Mouse (Mus musculus) lung, postnatal 25 days (tissue): ENCODE data around the gene Cox8a.

ENCODE experiments used
- DNase-seq: peaks from one replicate; pipeline ENCODE4 v3.0.0; 2022; ENCODE audit warnings: low spot score

Gene Cox8a

DNA sequence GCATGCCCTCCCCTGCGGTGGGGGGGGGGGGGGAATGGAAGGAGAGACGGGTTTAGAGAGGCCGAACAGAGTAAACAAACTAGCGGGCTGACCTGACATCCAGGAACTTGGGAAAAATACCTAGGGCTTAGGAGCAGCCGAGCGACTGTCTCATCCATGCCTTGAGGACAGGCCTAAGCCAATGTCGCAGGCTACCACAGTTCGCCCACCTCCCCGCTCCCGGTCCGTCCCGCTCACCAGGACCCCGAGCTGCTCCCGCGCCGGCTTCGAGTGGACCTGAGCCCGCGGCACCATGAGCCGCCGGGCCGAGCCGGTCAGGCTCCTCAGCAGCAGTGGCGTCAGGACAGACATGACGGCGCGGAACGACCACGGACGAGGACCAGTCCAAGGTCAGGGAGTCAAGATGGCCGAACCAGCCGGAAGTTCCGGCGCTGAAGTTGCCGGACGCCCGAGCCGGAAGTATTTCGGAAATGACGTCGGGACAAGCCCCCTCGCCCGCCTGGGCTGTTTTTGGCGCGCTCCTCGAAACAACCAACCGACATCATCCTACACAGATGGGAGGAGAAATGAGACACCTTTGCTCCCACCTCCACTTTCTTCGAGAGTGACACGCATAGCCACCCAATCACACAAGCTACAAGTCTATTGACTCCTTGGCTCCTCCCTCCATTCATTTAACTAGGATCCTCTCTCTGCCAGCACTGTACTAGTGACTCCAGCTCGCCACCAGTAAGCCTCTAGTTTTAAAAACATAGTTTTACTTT, at the start of gene Cox8a:
Gene Cox8a, minus strand, starts transcription at position 455 of the 764 bp plus-strand sequence.
- DNase-seq: peak; percentile 99

DNA sequence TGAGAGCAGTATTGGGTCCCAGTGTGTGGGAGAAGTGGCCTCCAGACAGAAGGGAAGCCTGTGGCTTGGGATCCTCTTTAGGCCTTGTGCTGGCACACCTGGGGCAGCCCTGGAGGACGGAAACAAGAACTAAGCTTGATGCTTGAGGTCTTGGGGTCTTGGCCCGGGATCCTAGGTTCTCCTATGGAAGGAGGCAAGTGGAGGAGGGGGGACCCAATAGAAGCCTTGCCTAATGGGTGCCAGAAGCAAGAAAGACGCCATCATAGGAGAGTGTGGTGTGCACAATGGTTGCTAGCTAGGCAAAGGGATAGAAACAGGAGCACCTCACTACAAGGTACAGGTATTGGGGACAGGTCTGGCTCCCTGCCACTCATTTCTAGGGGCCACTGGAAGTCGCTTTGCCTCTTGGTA, 49.0 kb upstream of the Cox8a start:
- DNase-seq: no peak

DNA sequence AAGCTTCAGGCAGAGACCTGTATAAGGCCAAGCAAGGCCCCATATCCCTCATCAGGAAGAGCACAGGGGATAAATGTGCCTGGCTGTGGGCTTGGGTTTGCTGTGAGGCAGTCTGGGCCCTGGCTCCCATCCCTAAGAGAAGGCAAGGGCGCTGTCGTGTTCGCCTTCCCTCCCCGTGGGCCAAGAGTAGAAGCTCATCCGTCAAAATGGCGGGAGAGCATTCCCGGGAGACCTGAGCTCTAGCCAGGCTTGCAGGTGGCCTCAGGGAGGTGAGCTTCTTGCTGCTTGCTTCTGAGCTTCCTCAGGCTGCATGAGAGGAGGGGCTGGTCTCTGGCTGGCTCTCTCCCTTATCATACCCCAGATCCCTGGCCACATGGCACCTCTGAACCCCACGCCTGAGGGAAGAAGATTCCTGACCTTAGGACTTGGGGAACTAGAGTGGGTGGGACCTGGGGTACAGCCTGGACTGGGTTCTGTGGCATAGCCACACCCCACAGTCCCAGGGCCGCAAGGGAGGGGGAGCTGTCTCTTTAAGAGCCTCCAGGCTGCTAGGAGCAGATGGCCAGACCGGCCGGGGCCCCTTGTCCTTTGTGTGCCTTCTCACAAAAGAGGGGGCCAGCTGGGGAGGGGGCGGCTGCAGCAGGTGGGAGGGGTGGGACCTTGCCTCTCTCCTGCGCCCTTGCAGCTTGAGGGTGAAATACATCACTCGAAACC, 48.2 kb upstream of the Cox8a start:
- no peak for DNase-seq

DNA sequence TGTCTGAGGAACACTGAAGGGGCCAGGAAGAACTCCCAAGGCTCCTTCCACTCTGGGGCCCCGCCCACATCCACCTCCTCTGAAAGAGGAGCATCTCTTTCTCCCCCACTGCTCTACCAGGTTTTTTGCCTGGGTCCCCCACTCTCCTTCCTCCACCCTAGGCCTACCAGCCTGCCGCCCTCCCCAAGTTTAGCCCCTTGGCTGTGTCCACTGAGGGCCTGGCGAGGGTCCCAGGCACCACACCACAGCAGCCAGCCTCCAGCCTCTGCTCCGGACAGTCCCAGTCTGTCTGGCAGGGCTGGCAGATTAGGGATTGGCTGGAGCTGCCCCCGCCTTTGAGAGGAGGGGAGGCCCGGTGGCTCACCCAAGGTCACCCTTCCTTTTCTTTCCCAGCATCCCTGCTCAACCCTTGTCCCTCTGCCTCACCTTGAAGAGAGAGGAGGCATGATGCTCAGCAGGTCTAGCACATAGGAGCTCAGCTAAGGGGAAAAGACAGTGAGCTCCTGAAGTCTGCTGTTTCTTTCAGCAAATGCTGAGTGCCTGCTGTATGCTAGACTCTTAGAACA, 47.4 kb upstream of the Cox8a start:
- DNase-seq: no peak

DNA sequence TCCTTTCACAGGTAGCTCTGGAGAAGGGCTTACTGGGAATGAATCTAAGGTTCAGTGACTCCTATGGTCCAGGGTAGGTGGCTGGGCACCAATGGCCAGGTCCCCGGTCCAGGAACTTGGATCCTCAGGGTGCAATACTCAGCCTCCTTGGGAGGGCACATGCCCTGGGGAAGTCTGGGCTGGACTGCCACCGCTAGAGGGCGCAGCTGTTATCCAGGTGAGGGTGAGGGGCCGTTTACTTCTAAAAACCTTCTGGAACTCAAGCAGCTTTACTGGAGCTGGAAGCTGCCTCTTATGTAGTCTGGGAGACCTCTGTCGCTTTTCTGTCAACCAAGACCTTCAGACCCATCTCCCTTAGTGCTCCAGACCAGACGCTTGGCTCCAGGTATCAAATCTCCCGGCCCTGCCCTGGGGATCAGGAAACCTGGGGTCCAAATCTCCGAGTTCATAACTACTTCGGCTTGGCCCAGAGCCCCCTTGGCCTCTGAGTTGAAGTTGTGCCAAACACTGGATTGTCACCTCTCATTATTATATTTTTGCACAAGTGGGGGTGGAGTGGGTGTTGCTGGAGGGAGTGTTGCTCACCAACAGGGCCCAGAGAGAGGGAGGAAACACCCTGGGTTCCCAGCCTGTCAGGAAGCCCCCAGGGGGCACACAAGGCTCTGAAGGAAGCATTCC, 46.8 kb upstream of the Cox8a start:
- DNase-seq: peak; percentile 80

DNA sequence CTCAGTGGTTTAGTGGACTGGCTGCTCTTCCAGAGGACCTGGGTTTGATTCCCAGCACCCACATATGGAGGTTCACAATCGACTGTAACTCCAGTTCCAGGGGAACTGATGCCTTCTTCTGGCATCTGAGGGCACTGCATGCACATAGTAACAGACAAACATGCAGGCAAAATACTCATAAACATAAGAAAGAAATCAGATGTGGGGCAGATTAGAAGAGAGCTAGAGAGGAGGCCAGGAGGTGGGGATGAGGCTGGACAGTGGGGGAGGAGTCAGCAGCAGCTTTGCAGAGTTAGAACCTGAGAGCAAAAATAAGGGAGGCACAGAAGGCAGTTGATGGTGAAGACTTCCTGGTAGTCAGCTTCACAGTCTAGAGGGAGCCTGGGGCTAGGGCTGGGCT, 45.2 kb upstream of the Cox8a start:
- DNase-seq: no peak

DNA sequence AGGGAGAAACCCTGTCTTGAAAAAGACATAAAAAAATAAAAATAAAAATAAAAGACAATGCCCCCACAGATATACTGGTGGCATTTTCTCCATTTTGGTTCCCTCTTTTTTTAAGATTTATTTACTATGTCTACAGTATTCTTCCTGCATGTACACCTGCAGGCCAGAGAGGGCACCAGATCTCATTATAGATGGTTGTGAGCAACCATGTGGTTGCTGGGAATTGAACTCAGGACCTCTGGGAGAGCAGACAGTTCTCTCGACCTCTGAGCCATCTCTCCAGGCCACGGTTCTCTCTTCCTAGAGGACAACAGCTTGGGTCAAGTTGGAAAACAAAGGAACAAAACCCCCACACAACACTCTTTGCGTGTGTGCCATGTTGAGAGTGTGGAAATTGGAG, 44.5 kb upstream of the Cox8a start:
- DNase-seq: no peak

DNA sequence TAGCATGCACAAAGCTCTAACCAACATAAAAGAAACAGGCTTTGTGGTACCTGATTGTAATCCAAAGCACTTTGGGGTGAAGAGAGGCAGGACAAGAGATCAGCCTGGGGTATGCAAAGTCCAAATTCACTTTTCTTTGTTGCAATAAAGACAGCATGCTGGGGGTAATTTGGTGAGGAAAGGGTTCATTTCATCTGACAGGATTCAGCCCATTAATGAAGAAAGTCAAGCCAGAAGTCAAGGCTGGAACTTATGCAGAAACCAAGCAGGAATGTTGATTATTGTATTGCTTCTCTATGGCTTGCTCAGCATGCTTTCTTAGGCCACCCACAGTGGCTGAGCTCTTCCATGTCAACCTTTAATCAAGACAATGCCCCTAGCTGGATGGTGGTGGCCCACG, 44.1 kb upstream of the Cox8a start:
- DNase-seq: no peak

DNA sequence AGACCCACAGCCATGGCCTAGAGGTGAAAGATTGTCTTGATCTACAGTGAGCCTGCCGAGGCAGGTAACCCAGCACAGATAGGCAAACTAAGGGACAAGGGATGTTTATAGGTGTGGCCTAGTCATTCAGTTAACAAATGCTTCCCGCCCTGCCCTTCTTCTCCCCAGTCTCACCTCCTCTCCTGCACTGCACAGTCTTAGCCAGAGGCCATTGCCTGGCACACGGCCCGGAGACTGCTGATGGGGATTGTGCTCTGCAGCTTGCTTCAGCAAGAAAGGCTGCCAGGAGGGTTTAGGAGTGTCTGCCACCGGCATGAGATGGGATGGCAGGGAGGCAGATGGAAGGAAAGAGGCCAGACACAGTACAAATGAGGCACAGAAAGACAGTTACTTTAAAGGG, 40.5 kb upstream of the Cox8a start:
- no peak for DNase-seq

DNA sequence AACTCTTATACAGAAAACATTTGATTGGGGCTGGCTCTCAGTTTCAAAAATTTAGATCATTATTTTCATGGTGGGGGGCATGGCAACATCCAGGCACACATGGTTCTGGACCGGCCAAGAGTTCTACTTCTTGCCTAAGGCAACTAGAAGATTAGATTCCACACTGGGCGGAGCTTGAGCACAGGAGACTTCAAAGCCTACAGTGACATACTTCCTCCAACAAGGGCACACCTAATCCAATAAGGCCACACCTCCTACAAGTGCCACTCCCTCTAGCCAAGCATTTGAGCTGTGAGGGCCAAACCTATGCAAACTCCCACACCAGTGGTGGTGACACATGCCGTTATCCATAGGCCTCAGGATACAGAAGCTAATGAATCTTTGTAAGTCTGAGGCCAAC, 28.6 kb upstream of the Cox8a start:
- no peak for DNase-seq

DNA sequence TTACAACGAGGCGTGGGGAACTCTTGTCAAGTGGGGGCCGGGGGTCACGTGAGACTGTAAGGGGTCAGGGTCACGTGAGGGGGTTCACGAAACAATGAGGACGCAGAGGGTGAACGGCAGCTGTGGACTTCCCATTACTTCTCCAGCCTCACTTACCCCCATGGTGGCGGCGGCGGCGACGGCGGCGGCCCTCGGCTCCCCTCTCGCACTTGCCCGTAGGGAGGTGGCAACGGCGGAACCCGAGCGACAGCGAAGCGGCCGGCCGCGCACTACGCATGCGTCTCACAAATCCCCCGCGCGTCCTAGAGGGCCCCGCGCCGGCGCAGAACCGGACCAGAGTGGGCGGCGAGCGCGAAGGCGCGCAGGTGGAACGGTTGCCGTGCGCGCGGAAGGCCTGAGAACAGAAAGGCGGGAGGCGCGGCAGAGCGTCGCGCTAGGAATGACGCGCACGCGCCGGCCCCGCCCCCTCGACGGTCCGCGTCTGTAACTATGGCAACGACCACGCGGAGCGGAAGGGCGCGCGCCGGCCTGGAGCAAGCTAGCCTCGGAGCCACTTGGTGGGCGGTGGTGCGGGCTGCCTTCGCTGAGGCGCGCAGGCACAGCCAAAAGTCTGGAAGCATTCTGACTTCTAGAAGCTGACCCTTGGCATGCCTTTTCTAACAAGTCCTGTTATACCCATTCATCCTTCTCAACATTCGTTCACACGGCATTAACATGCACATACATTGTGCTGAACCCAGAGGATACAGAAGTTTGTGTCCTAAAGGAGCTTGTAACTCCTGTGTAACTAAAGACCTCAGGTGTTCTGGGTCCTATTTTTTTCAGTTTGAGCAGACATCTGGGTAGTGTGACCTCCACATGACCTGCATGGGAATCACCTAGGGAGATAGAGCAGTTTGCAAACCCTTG, 23.6 kb upstream of the Cox8a start, which contains the start of gene Naa40:
Gene Naa40, minus strand, starts transcription at position 402 of the 909 bp plus-strand sequence.
- DNase-seq: peak; percentile 93

DNA sequence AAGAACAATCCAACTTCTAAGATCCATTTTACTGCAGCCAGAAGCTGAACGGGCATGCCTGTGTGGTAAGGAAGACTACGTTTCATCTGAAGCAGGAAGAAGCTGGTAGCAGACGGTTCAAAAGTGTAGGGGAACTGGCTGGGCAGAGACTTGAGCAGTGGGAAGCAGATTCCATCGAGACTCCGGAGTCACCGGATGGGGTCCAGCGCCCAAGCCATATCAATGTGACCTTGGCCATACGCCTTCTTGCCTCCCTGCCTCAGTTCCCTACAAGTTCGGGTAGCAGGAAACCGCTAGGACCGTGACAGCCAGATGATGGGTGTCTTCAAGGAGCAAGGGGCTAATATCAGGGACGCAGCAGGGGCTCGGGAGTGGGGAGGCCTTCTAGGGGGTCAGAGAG, 22.9 kb upstream of the Cox8a start:
- no peak for DNase-seq

DNA sequence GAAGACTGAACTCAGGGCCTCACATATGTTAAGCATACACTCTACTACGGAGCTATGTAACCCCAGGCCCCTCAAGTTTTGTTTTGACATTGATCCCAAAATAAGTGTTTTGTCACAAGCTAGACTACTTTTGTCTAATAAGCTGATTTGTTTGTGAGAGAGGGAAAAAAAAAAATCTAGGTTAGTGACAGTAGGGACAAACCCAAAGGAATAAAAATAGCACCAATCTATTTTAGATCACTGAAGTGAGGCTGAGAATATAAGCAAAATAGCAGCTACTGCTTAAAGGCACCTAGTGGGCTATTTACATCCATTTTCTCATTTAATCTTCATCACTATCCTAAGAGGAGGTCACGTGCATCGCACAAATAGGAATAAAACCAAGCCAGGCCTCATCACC, 22.2 kb upstream of the Cox8a start:
- DNase-seq: no peak

DNA sequence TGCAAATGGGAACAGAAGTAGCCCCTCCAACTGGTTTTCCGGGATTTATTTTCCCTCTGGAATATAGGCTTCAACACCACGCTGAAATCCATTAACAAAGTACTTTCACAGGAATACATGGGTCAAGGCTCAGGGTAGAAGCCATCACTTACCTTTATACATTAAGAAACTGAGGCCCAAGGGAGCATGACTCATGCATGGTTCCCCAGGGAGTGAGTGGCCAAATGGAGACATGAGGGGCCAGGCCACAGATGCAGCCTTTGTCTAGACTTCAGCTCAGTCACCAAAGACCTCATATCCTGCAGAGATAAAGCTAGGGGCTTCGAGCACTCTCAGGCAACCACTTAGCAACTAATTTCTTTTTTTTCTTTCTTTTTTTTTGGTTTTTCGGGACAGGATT, 19.3 kb upstream of the Cox8a start:
- no peak for DNase-seq

DNA sequence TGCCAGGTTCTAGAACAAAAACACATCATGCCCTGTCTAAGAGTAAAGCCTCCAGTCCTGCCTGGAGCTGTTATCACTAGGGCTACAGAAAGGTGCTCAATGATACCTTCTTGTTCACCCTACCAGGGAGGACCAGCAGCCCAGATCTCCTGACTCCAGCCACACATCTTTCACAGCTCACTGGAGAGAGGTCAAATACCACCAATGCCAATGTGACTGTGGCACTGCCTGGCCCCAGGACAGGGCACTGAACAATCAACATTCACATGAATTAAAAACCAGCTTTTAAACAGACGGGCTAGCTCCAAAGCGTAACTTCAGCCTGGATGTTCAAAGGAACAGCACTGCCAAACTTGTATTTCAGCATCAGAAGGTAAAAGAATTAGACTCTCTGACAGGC, 18.6 kb upstream of the Cox8a start:
- DNase-seq: no peak

DNA sequence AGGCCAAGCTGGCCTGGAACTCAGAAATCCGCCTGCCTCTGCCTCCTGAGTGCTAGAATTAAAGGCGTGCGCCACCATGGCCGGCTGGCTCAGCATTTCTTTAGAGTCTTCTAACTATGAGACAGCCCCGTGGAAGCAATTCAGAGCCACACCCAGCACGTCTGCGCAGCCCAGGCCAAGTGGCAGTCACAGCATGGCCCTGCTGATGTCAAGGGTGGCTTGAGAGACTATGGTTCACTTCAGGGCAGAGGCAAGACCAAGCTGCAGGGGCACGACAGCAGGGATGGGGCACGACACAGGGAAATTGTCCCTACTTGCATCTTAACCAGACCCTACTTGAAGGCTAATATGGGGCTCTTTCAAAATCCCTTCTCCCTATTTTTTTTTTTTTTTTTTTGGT, 18.0 kb upstream of the Cox8a start:
- DNase-seq: no peak

DNA sequence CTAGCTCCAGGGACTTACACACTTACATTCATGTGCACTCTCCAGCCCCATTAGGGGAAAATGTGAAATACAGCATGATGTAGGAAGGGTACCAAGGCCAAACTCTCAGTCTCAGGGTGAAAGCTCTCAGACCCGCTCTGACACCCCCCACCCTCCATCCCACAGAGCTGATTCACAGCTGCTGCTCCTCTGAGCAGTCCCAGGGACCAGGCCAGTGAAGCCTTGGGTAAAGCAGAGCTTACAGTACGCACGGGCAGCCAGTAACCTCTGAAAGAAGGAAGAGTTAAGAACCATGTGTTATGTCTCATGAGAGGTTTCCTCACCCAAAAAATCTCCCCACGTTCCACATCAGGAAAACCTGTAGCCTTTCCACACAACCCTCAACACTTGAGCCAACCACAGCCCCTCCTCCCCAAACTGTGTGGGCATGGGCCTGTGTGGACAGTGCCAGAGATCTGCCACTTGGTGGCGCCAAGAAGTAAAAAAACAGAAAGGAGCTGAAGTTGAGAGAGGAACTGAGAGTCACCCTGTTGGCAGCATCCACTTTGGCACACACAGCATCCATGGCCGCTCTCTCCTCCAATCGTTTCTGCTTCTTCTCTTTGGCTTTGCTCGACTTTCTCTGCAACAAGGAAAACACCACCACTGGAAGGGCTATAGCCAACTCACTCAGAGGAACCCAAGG, 17.3 kb upstream of the Cox8a start:
- peak; percentile 86 for DNase-seq

DNA sequence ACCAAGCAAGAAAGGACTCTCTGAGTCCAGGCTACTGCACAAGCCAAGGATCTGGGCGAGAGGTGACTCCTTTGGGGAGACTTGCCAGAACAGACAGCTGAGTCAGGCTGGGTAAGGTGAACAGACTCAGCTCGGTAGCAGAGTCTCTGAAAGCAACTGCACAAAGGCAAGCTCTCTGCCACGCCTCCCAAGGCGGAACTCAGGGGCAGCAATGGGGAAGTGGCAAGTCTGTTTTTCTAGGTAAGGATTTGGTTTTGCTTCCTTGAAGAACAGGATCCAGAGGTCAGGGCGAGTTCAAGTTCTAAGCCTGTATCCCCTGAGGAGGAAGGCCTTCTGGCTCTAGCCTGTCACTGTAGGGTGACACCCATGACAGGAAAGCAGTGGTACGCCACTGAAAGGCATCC, 9.1 kb upstream of the Cox8a start:
- DNase-seq: peak; percentile 58

DNA sequence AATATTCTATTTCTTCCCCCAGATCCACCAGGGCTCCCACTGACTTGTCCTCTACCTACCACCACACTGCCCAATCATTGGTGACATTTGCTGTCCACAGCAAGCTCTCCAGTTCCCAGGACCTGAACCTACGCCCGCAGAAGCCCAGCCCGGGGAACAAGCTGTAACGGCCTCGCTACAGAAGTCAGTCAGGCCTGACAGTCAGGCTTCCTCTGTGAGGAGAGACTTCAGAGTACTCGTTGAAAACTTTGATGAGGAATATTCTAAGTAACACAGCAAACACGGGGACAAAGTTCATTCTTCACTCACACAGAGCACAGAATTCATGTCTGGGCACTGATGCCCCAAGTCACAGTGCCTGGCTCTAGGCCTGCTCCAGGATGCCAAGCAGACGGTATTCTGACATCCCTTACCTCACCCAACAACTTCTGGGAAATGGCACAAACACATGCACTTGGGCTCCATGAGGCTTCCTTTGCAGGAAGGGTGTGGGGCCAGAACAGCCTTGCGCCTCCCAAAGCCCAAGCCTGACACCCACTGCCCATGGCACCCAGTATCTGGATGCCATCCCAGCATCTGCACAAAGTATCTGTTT, 7.8 kb upstream of the Cox8a start:
- no peak for DNase-seq

DNA sequence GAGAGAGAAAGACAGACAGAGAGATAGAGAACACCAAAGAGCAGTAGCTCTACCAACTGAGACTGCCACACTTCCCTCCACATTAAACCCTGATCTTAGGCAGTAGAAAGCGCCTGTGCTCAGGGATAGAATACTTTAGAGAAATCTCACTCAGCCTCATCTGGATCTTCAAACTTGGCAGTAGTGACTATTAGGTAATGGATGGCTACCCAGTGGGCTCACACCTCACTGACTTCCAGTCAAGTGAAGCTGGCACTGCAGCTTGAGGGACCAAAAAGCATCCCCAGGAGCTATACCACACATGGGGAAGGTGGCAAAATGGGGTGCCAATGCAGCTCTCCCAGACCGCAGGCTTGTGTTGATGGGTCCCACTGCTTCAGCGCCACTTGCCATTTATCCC, 6.8 kb upstream of the Cox8a start:
- DNase-seq: no peak

DNA sequence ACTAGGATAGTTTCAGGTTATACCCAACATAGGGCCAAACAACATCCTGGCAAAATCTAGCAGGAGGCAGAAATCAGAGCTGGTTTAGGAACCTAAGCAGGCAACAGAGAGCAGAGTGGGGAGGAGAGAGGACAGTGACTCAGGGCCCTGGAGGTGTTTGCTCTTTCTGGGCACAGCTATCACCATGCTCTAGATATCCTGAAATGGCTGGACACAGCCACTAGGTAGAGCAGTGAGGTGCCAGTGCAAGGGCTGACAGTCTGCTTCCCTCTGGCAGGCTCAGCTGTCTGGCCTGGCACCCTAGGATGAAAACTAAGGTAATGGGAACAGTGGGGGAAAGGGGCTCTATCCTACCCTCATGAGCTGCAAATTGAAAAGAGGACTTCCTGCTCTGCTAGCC, 6.1 kb upstream of the Cox8a start:
- DNase-seq: no peak
